8 mouse cellular contexts compared by ENCODE assay signal in genomic region chr7:19271238-19272172, GRCm38 (mm10). TPM values are rescaled to one million over a fixed set of nuclear protein-coding genes. Genes with fewer than 3 reads are reported as not detected.
A peak's percentile ranks its signal among the peaks of the same experiment; 100 is the strongest.
DNase-seq lines count a peak whose midpoint lies in the region; ATAC-seq and TF ChIP-seq lines count a peak whose summit lies in the region.

Gene Vasp, minus strand, starts transcription at chr7:19271817.

- no peaks in the 10 kb centered on the region for H3K9me3 ChIP-seq in ES-Bruce4 (replicated peaks; ENCODE audit: control insufficient read depth, insufficient read depth, low read length, poor library complexity, severe bottlenecking)
- no peaks in the 10 kb centered on the region for H3K9me3 ChIP-seq in forebrain, embryonic 12.5 days
- no peaks in the 10 kb centered on the region; the same call in 1 of the 2 replicates for H3K9me3 ChIP-seq in heart, embryonic 16.5 days (replicated peaks; ENCODE audit: control insufficient read depth, low read length)
- no peaks in the 10 kb centered on the region for H3K9me3 ChIP-seq in liver, embryonic 15.5 days (replicated peaks)
- H3K9me3 ChIP-seq in neural tube, embryonic 11.5 days (ENCODE audit: control insufficient read depth, low read length): no peaks in the 10 kb centered on the region
- no peaks in the 10 kb centered on the region for H3K9me3 ChIP-seq in stomach, postnatal 0 days (ENCODE audit: control insufficient read depth, low read length)

- no peak for TF ChIP-seq POLR2A in ES-Bruce4 (IDR thresholded peaks at IDR 0.05; ENCODE audit: insufficient read depth, low read length)

- under 1% methylated on average over 60 of the region's 62 CpGs for WGBS in forebrain, embryonic 12.5 days
- under 1% methylated on average over 62 of the region's 62 CpGs for WGBS in heart, embryonic 16.5 days
- WGBS in liver, embryonic 15.5 days (ENCODE audit: insufficient replicate concordance): under 1% methylated on average over 59 of the region's 62 CpGs
- WGBS in neural tube, embryonic 11.5 days: under 1% methylated on average over 62 of the region's 62 CpGs
- under 1% methylated on average over 50 of the region's 62 CpGs for WGBS in stomach, postnatal 0 days

- peak; percentile 70 for ATAC-seq in forebrain, embryonic 12.5 days (ENCODE audit: low FRiP score)
- ATAC-seq in heart, embryonic 16.5 days (replicated peaks; ENCODE audit: extremely low read depth, insufficient read depth, low FRiP score): peak; percentile 66
- ATAC-seq in liver, embryonic 15.5 days (ENCODE audit: insufficient read depth): peak; percentile 76
- peak; percentile 48 for ATAC-seq in neural tube, embryonic 11.5 days (ENCODE audit: insufficient read depth, low FRiP score, low TSS enrichment)
- ATAC-seq in stomach, postnatal 0 days (ENCODE audit: low FRiP score, low TSS enrichment): peak; percentile 69

- TF ChIP-seq CTCF in ES-Bruce4 (IDR thresholded peaks at IDR 0.05; ENCODE audit: low read depth, low read length): no peak
- peak; percentile 34 for TF ChIP-seq CTCF in stomach, postnatal 0 days (IDR thresholded peaks at IDR 0.05; ENCODE audit: low read depth)

- peak within 1 kb of the TSS; percentile 97 for H3K27ac ChIP-seq in ES-Bruce4 (ENCODE audit: insufficient read depth, low read length)
- peak within 1 kb of the TSS; percentile 87 for H3K27ac ChIP-seq in forebrain, embryonic 12.5 days
- peak within 1 kb of the TSS; percentile 98 for H3K27ac ChIP-seq in heart, embryonic 16.5 days (ENCODE audit: low read length)
- peak within 1 kb of the TSS; percentile 98 for H3K27ac ChIP-seq in liver, embryonic 15.5 days (replicated peaks)
- peak within 1 kb of the TSS; percentile 58 for H3K27ac ChIP-seq in neural tube, embryonic 11.5 days (ENCODE audit: low read depth, low read length)
- H3K27ac ChIP-seq in stomach, postnatal 0 days (replicated peaks): peak within 1 kb of the TSS; percentile 97

- TF ChIP-seq EP300 in ES-Bruce4 (IDR thresholded peaks at IDR 0.05; ENCODE audit: insufficient read depth, low read depth, low read length): 0 out of 2 replicates have a peak, but pooled peaks have one; percentile 8
- peak; percentile 62 for TF ChIP-seq EP300 in stomach, postnatal 0 days (optimal IDR thresholded peaks at IDR 0.05)

- no peaks in the 10 kb centered on the region for H3K36me3 ChIP-seq in ES-Bruce4 (ENCODE audit: control insufficient read depth, insufficient read depth, low read length, poor library complexity, severe bottlenecking)
- H3K36me3 ChIP-seq in forebrain, embryonic 12.5 days (replicated peaks): no peaks in the 10 kb centered on the region
- H3K36me3 ChIP-seq in heart, embryonic 16.5 days (ENCODE audit: control insufficient read depth, insufficient read depth): no peaks in the 10 kb centered on the region; the same call in 1 of the 2 replicates
- peaks cover 13% of the 10 kb centered on the region for H3K36me3 ChIP-seq in liver, embryonic 15.5 days (replicated peaks)
- no peaks in the 10 kb centered on the region for H3K36me3 ChIP-seq in neural tube, embryonic 11.5 days (ENCODE audit: control insufficient read depth, insufficient read depth, low read length)
- H3K36me3 ChIP-seq in stomach, postnatal 0 days (ENCODE audit: control insufficient read depth, insufficient read depth, low read length): no peaks in the 10 kb centered on the region

- peak within 1 kb of the TSS; percentile 95 for H3K4me2 ChIP-seq in forebrain, embryonic 12.5 days
- H3K4me2 ChIP-seq in heart, embryonic 16.5 days (ENCODE audit: low read depth, low read length): peak within 1 kb of the TSS; percentile 86
- peak within 1 kb of the TSS; percentile 99 for H3K4me2 ChIP-seq in liver, embryonic 15.5 days
- peak within 1 kb of the TSS; percentile 85 for H3K4me2 ChIP-seq in neural tube, embryonic 11.5 days (ENCODE audit: low read depth)
- peak within 1 kb of the TSS; percentile 98 for H3K4me2 ChIP-seq in stomach, postnatal 0 days (replicated peaks; ENCODE audit: low read depth)

- peak; percentile 87 for DNase-seq in c-Kit-positive CD71-positive TER-119-positive erythroid progenitor cells, embryonic 14.5 days (ENCODE audit: low spot score)
- DNase-seq in kidney, postnatal 36 days: peak; percentile 88 to 91
- DNase-seq in neural tube, embryonic 11.5 days (ENCODE audit: low spot score): peak; percentile 84
- DNase-seq in stomach, postnatal 0 days (ENCODE audit: low spot score): peak; percentile 90

- H3K27me3 ChIP-seq in ES-Bruce4 (ENCODE audit: control insufficient read depth, insufficient read depth, low read length, poor library complexity, severe bottlenecking): no peaks in the 10 kb centered on the region
- 0 out of 2 replicates have a peak, but pooled peaks cover 3% of the 10 kb centered on the region for H3K27me3 ChIP-seq in forebrain, embryonic 12.5 days
- no peaks in the 10 kb centered on the region for H3K27me3 ChIP-seq in heart, embryonic 16.5 days (ENCODE audit: control insufficient read depth, insufficient read depth, low read length)
- 0 out of 2 replicates have a peak, but pooled peaks cover under 1% of the 10 kb centered on the region for H3K27me3 ChIP-seq in liver, embryonic 15.5 days
- H3K27me3 ChIP-seq in neural tube, embryonic 11.5 days (ENCODE audit: control insufficient read depth, insufficient read depth, low read length): no peaks in the 10 kb centered on the region
- H3K27me3 ChIP-seq in stomach, postnatal 0 days (ENCODE audit: control insufficient read depth, insufficient read depth, low read length): no peaks in the 10 kb centered on the region

- H3K9ac ChIP-seq in ES-Bruce4 (ENCODE audit: low read depth, poor library complexity, severe bottlenecking): peak within 1 kb of the TSS; percentile 95
- peak within 1 kb of the TSS; percentile 88 for H3K9ac ChIP-seq in forebrain, embryonic 12.5 days
- peak within 1 kb of the TSS; percentile 94 for H3K9ac ChIP-seq in heart, embryonic 16.5 days (ENCODE audit: low read length)
- peak within 1 kb of the TSS; percentile 84 for H3K9ac ChIP-seq in liver, embryonic 15.5 days
- peak within 1 kb of the TSS; percentile 82 for H3K9ac ChIP-seq in neural tube, embryonic 11.5 days (ENCODE audit: low read length)
- H3K9ac ChIP-seq in stomach, postnatal 0 days (ENCODE audit: low read length): peak within 1 kb of the TSS; percentile 91

- peaks cover 3% of the 10 kb centered on the region for H3K4me1 ChIP-seq in ES-Bruce4 (ENCODE audit: control insufficient read depth, insufficient read depth, low read length)
- H3K4me1 ChIP-seq in forebrain, embryonic 12.5 days: peaks cover 28% of the 10 kb centered on the region
- H3K4me1 ChIP-seq in heart, embryonic 16.5 days (ENCODE audit: control insufficient read depth, insufficient read depth, low read length): peaks cover 33% of the 10 kb centered on the region
- peaks cover 65% of the 10 kb centered on the region for H3K4me1 ChIP-seq in liver, embryonic 15.5 days (replicated peaks)
- H3K4me1 ChIP-seq in neural tube, embryonic 11.5 days (ENCODE audit: control insufficient read depth, insufficient read depth, low read length): peaks cover 17% of the 10 kb centered on the region
- peaks cover 2% of the 10 kb centered on the region; the same call in 1 of the 2 replicates for H3K4me1 ChIP-seq in stomach, postnatal 0 days (replicated peaks; ENCODE audit: control insufficient read depth, insufficient read depth)

- H3K4me3 ChIP-seq in ES-Bruce4 (ENCODE audit: low read depth, low read length): peak within 1 kb of the TSS; percentile 92
- H3K4me3 ChIP-seq in forebrain, embryonic 12.5 days (replicated peaks): peak within 1 kb of the TSS; percentile 99
- peak within 1 kb of the TSS; percentile 76 for H3K4me3 ChIP-seq in heart, embryonic 16.5 days (ENCODE audit: low read length)
- peak within 1 kb of the TSS; percentile 85 for H3K4me3 ChIP-seq in liver, embryonic 15.5 days (replicated peaks)
- H3K4me3 ChIP-seq in neural tube, embryonic 11.5 days (ENCODE audit: low read depth, low read length): peak within 1 kb of the TSS; percentile 98
- H3K4me3 ChIP-seq in stomach, postnatal 0 days (ENCODE audit: low read depth, low read length): peak within 1 kb of the TSS; percentile 93

RNA-seq across cellular contexts. Expression of gene Vasp, which starts in this region (rescaled TPM):
- 75.7 and 90.0 TPM in 2 replicates for polyA plus RNA-seq in ES-Bruce4 (2011; ENCODE audit: insufficient read depth, insufficient read length, low read depth, missing spikeins)
- polyA plus RNA-seq in forebrain, embryonic 12.5 days (2016; fragmentation: Nextera tagmentation; extraction: Ambion mirVana): 42.4 and 43.0 TPM in 2 replicates
- polyA plus RNA-seq in heart, embryonic 16.5 days (2015; fragmentation: Nextera tagmentation; extraction: Ambion mirVana): 84.0 and 86.1 TPM in 2 replicates
- polyA plus RNA-seq in liver, embryonic 15.5 days (2015; fragmentation: Nextera tagmentation; extraction: Ambion mirVana): 41.2 and 42.4 TPM in 2 replicates
- 54.6 and 57.6 TPM in 2 replicates for polyA plus RNA-seq in neural tube, embryonic 11.5 days (2014; fragmentation: Nextera tagmentation; extraction: Ambion mirVana)
- polyA plus RNA-seq in stomach, postnatal 0 days (2015; fragmentation: Nextera tagmentation; extraction: Ambion mirVana): 108 and 120 TPM in 2 replicates

Comparison
In these comparisons a context has a peak if more than half of its experiments do, and no peak if none do; other contexts are left out.
1. Peak in every context shown above with its lines: DNase-seq, ATAC-seq, H3K4me3 ChIP-seq and H3K27ac ChIP-seq.